Mouse (Mus musculus) gastrocnemius, adult 2 months (tissue): ENCODE measurements at regions not wholly inside any gene's neighbourhood (a gene's known extent, or its start where the extent isn't known, plus 50 kb on each side); places are given as distances from the start of the nearest gene placed in this dataset.

Experiments used
- DNase-seq: peaks from one replicate; pipeline ENCODE4 v3.0.0; 2022
- H3K27ac ChIP-seq: fragments of 200-600 bp; 2 replicates; pipeline ENCODE4 v1.8.1; 2022; ENCODE audit warnings: mild to moderate bottlenecking
- H3K4me3 ChIP-seq: fragments of 200-600 bp; 2 replicates; pipeline ENCODE4 v1.8.1; 2022; ENCODE audit warnings: mild to moderate bottlenecking, moderate library complexity
- CTCF ChIP-seq: fragments of 200-600 bp; IDR thresholded peaks from 2 replicates; pipeline ENCODE4 v1.8.1; 2022; ENCODE audit warnings: antibody characterized with exemption, mild to moderate bottlenecking, moderate library complexity
- intact Hi-C: fragments of 180-260 bp; cut with DNase I; formaldehyde crosslinking; loops from one replicate; pipeline ENCODE4 v1.15.1; 2025

- TF ChIP-seq CTCF, result no peak
- intact Hi-C loops, result no loop called here
- DNase-seq, result no peak
- H3K27ac ChIP-seq, result no peak overlapping the region
- no peak overlapping the region for H3K4me3 ChIP-seq
Measured at GRCm38 (mm10) chr2:105510816-105511215, 111.7 kb upstream of the Rcn1 start.

DNA sequence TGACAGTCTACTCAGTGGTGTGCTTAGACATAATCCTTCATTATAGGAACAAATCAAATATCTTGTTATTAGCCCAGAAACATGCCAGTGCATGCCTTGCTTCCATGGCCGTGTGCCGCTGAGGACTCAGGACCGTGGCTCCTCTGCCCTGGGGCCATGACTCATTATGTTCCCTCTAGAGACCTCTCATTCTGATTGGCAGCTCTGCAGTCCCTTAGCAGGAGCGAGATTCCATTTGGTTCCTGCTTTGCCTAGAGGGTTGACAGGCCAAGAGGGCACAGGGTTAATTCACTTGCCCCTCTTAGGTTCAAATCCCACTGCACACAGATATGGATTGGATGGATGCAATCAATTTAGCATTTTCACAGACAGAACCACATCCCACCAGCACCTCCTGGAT is 112.6 kb upstream of the Rcn1 start:
- intact Hi-C loops, result no loop called here
- no peak for DNase-seq
- Histone ChIP-seq H3K27ac (no peak overlapping the region), H3K4me3 (no peak overlapping the region)
- TF ChIP-seq CTCF, result no peak

- Histone ChIP-seq H3K27ac (no peak overlapping the region), H3K4me3 (no peak overlapping the region)
- no peak for DNase-seq
- no peak for TF ChIP-seq CTCF
- intact Hi-C loops, result no loop called here
Measured at GRCm38 (mm10) chr2:105514226-105514625, 115.1 kb upstream of the Rcn1 start.

DNA sequence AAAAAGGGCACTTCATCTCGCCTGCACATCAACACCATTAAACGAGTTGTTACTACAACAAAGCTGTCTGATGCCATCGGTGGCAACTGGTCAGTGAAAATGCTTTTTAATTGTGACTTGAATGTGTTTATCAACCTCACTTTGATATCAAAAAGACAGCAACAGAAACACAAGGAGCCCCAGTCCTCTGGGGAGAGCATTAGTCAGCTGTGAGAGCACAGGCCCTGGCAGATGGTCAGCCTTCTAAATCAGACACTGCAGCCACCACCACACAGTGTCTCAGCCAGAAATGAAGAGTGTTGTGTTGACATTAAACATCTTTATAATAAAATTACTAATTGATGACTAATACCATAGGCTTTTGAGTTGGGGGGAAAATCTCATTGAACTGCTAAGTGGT is 115.8 kb upstream of the Rcn1 start:
- TF ChIP-seq CTCF, result no peak
- DNase-seq, result no peak
- no peak overlapping the region for H3K4me3 ChIP-seq
- H3K27ac ChIP-seq, result no peak overlapping the region
- intact Hi-C loops, result no loop called here

GRCm38 (mm10) chr2:105515326-105515725 is 116.2 kb upstream of the Rcn1 start:
- no peak for TF ChIP-seq CTCF
- no peak overlapping the region for H3K27ac ChIP-seq
- intact Hi-C loops, result no loop called here
- no peak overlapping the region for H3K4me3 ChIP-seq
- DNase-seq, result no peak

- TF ChIP-seq CTCF, result no peak
- no peak for DNase-seq
- intact Hi-C loops, result no loop called here
- no peak overlapping the region for H3K27ac ChIP-seq
- H3K4me3 ChIP-seq, result no peak overlapping the region
Measured at GRCm38 (mm10) chr2:105516267-105517133, 117.4 kb upstream of the Rcn1 start.

DNA sequence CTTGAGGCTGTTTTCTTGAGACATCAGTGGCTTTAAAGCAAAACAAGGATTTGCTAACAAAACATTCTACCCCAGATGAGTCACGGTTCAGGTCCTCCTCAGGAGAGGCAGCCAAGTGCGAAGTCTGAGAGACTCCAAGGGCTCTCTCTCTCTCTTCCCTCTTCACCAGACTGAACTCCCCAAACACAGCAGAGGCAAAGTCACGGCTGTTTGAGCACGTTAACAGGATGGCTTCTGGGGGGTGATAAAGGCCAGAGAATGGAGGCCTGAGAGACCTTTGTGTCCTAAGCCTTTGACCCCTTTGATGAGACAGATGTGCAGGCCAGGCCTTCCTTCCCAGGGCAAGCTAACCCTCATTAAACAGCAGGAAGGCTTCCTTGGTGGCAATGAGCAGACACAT is 122.7 kb upstream of the Rcn1 start:
- TF ChIP-seq CTCF, result no peak
- intact Hi-C loops, result loop anchor here (2.0 kb wide), 1 partner anchor 673 kb away; no protein-coding TSS in a partner anchor
- Histone ChIP-seq H3K27ac (no peak overlapping the region), H3K4me3 (no peak overlapping the region)
- DNase-seq, result no peak

DNA sequence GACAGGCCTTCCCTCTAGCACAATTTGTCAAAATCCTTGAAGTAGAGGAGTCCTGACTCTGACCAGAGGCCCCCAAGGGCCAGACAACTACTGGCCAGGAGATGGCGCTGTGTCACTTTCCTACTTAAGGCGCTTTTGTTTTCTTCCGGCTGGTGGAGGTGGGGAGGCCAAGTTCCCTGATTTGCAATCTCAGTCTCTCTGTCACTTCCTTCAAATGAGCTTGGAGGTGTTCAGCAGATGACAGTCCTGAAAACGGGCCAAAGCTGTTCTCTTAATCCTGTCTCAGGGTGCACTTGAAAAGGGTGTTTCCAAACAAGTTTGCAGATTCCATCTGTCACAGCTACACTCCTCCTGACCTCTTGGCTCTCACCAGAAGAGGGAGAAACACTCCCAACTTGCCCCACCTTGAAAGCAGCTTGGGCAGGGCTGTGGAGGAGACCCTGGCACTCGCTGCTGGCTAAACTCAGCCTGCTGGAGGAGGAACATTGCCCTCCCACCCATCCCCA is 124.2 kb upstream of the Rcn1 start:
- Histone ChIP-seq H3K27ac (no peak overlapping the region), H3K4me3 (no peak overlapping the region)
- intact Hi-C loops, result loop anchor here (1.0 to 2.0 kb wide), 2 partner anchors 559 to 671 kb away; no protein-coding TSS in a partner anchor
- peak; percentile 73 for TF ChIP-seq CTCF
- peak; percentile 31 for DNase-seq

DNA sequence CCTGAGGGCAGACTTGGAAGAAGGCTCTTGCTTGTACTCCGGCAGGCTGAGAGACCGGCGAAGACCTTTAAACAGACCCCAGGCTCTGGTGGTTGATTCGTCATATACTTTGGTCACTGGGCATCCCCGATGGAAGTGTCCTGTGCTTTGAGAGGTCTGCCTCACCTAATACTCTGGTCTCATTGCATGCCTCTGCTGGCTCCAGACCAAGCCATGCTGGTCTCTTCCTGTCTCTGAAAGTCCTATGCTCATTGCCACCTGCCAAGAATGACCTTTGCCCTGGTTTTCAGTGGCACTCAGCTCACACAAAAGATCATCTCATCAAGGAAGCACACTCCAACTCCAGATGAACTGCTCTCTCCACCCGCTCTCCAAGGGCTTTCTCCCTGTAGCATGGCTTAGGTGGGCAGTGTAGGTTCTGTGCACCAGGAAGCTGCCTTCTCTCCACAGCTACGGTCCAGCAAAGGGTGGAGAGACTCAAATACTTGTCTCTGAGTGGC is 126.0 kb upstream of the Rcn1 start:
- Histone ChIP-seq H3K27ac (no peak overlapping the region), H3K4me3 (no peak overlapping the region)
- TF ChIP-seq CTCF, result no peak
- intact Hi-C loops, result no loop called here
- no peak for DNase-seq

- H3K27ac ChIP-seq, result no peak overlapping the region
- no peak for DNase-seq
- intact Hi-C loops, result no loop called here
- no peak overlapping the region for H3K4me3 ChIP-seq
- no peak for TF ChIP-seq CTCF
Measured at GRCm38 (mm10) chr2:105528535-105528934, 129.4 kb upstream of the Rcn1 start.

DNA sequence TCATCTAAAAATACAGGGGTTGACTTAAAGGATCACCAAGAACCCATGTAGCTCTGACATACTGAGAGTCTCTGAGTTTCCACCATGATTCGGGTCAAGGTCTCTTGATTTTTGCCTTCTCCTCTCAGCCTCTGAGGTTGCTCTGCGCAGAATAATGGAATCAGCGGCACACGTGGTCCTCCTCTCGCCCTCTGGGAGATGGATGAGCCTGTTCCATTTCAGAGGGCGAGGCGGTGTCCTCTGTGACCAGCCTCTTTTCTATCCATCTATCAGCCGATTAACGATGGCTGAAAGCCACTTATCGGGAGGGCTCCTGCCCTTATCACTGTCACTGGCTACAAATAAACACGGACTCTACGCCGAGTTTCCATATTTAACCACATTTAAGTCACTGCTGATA is 124.6 kb upstream of the Pax6 start:
- intact Hi-C loops, result no loop called here

DNA sequence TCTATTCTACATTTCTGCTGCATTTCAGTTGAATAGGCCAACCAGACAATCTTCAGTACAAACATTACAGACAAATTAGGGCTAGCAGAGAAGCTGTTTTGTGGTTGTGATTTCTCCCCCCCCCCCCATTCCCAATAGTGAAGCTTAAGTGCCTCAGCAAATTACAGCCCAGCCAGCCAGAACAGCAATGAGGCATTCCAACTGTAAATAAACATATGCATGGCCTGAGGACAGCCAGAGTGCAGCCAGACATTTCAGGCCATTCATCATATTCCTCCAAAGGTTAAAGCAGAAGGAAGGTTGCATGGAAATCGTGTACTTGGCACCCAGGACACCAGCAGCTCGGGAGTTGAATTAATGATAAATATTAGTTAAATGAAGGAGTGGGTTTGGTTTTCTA is 116.6 kb upstream of the Pax6 start:
- Histone ChIP-seq H3K4me3 (no peak overlapping the region), H3K27ac (no peak overlapping the region)
- no peak for TF ChIP-seq CTCF
- DNase-seq, result no peak
- intact Hi-C loops, result no loop called here

More for the DNA sequence above, 124.6 kb upstream of the Pax6 start:
- TF ChIP-seq CTCF, result no peak
- no peak overlapping the region for H3K27ac ChIP-seq
- H3K4me3 ChIP-seq, result no peak overlapping the region
- DNase-seq, result no peak

GRCm38 (mm10) chr2:105586782-105587181 is 81.9 kb upstream of the Pax6 start:
- no peak overlapping the region for H3K4me3 ChIP-seq
- H3K27ac ChIP-seq, result no peak overlapping the region
- no peak for TF ChIP-seq CTCF
- no peak for DNase-seq
- intact Hi-C loops, result no loop called here

DNA sequence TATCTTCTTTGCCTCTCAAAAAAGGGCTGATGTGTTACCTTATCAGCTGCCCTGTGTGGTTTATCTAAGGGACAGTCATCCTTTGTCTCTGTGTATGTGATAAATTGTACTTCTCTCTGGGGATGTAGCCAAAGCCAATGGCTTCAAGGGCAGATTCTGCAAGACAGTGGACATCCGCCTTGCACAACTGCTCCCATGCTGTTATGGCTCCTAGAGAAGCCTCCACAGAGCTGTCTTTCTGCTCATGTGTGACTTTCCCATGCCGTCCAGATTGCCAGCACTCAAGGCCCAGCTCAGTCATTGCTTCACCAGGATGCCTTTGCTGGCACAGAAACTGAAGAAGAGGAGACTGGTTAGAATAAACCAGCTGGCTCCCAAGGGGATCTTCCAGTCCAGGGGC is 74.6 kb upstream of the Pax6 start:
- DNase-seq, result no peak
- no peak for TF ChIP-seq CTCF
- intact Hi-C loops, result no loop called here
- Histone ChIP-seq H3K27ac (no peak overlapping the region), H3K4me3 (no peak overlapping the region)
